Mouse (Mus musculus): ENCODE measurements around the gene Leng8.
"Not testable (repeated sequence)": the region's sequence is repeated elsewhere in the genome, so short reads cannot be mapped to it uniquely, and the experiment has no call there.

Gene Leng8

DNA sequence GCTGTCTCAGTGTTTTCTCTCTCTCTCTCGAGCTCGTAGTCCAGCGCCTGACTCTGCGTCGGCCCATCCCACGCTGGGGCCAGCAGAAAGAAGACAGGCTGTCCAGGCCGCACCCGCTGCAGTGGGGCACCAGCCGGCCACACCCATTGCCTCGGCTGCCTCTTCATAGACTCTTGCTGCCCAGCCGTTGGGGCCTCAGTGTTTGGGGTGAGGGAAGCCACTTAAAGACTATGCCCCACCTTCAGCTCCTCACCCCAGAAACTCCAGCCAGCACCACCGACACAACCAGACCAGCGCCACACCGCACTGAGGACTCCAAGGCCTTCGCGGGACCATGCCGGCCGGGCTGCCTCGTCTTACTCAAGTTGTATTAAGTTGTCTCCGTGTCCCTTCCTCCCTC lies 10.5 kb downstream of the Leng8 start:
- DNase-seq (ENCODE audit: low read depth) = no peak

DNA sequence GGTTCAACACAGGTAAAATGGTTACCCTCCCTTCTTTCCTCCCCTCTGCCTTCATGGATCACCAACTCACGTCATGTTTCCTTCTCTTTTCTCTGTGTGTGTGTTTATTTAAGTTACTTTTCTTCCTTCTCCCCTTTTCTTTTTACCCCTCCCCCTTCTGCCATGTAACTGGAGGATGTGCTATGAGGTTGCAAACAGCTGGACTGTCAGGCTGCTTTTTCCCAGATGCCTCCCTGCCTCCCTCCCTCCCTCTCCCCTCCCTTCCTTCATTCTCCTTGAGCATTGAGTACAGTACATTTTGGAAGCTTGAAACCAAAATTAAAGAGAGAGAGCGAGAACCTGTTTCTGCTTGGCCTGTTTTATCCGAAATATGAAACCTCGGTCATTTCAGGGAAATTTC lies 11.0 kb downstream of the Leng8 start:
- no peak for DNase-seq (ENCODE audit: low read depth)

DNA sequence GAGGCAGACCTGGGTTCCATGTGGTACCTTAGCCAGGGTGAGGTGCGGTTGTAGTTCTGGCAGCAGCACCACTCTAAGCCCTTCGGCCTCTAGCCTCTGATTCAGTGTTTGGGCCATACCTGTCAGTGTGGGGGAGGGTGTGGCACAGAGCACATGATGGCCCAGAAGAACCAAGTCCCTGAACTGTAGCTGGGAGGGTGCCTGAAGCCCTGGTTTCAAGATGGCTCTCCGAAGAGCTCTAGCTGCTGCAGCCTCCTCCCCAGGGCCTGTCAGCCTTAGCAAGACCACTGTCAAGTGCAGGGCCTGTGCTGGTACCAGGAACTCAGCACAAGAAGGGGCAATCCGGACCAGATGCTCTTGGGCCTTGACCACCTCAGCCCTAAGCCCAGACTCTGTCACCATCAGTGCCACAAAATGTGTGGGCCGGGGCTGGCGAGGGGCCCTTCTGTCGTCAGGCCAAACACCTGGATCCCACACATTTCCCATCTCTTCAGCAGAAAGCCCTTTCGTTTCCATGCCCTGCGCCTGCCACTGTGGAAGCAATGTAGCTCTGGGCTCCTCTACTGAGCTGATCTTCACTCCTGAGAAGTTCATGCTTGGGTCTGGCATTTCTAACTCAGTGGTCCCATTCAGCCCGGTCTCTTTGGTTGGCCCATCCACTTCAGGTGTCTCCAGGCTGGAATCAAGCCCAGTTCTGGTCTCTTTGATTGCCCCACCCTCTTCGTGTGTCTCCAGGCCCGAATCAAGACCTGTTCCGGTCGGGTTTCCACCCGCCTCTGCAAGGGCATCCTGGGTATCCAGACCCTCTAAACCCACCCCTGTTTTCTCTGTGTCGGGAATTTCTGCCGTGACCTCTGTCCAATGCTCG lies 11.7 kb downstream of the Leng8 start:
- DNase-seq (ENCODE audit: low read depth) = no peak

DNA sequence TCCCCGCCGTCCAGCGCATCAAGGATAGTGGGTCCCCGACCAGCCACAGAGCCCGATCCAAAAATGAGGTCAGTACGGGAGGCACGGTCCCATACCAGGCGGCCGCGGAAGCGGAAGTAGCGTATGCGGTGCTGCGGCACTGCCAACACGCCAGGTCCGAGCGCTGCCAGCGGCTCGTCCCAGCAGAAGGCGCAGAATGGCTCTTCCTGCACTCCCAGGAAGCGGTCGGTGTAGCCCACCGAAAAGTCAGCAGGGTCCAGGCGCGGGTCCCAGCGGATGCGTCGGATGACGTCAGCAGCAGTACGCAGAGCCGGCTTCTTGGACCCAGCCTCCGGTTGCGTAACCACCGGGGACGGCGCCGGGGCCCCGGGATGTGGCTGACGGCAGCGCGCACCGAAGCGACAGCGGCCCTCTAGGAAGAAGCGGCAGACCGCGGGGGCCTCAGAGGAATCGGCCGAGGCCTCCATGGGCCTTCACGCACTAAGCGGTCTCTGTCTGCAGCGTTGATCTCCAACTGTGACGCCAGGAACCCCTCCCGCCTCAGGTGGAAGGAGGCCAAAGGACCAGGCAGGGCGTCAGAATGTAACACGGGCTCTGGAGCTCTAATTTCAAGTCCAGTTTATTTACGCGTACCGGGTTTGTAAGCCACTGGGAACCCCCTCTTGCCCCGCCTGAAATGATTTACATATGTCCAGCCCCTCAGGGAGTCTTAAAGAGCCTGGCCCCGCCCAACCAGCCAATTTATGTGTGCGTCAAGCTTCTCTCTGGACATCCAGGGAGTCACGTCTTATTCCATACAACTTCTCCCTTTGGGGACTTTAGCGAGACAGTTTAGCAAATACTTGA lies 12.6 kb downstream of the Leng8 start:
- peak; percentile 85 for DNase-seq (ENCODE audit: low read depth)

DNA sequence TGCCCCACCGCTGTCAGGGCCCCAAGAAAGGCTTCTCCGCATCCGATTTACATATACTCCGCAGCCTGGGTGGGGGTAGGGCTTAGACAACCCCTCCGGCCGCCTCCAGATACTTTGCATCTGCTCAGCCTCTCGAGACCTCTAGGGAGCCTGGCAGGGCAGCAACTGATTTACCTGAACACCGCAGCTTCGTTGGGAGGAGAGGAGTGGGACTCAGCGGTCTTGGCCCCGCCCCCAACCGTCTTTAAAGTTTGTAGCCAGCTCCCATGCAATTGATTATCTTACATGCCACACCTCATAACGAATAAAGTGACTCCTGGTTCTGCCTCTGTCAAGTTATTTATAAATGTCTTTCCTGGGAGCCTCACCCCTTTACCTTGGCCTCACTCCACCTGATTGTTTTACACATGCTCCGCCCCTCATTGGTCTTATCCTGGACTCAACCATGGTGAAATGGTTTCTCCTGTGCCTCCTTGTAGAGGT lies 13.3 kb downstream of the Leng8 start, which contains the start of gene Leng9:
Leng9 (minus strand) TSS at position 316 of the 483 bp plus-strand sequence.
- peak; percentile 62 for DNase-seq (ENCODE audit: low read depth)

DNA sequence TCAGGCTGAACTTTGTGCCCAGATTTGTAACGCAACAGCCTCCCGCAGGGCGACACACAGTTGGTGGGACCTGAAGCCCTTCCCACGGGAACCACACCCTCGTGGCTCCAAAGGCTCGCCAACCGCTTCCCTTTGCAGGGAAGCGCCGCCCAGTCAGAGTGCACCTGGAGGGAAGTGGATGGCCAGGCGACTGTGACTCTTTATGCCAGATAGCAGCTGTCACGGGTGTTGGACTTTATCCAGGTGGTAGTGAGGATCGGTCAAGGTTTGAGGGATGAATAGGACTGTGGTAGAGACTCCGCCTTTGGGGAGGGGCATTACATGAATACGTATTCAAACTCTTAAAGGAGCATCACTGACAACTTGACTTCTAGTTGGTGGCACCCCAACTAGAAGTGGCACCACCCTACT lies 14.0 kb downstream of the Leng8 start:
- peak; percentile 46 for DNase-seq (ENCODE audit: low read depth)

DNA sequence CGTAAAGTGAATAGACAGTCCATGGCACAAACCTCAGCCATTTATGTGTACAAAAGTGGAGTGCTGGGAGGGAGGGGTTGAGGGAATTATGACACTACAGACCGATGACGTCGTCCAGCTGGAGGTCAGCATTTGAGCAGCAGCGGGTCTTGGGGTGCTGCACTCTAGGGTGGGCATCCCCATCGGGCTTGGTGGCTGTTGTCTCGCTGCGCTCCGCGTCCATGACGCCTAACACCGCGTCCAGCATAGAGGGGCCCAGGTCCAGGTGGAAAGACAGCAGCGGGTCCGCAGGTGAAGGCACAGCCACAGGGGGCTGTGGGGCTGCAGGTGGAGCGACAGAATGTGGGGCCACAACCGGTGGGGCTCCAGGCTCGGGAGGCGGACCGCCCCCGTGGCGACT lies 14.4 kb downstream of the Leng8 start:
- DNase-seq (ENCODE audit: low read depth) = no peak

DNA sequence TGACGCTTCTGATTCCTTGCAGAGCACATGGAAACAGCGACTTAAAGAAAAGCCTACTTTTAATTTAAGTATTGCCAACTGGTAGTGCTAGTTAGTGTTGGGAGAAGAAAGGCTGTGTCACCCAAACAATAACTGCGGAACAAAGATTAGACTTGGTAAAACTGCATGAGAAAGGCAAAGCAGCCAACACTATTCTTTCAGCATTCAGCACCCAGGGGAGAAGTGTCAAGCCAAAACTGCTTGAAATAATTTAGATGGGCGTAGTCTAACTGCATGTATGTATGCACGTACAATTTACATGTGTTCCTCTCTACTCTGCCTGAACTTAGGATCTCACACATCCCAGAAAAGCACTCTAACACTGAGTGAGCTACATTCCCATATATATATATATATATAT lies 17.5 kb downstream of the Leng8 start:
- DNase-seq (ENCODE audit: low read depth) = no peak

DNA sequence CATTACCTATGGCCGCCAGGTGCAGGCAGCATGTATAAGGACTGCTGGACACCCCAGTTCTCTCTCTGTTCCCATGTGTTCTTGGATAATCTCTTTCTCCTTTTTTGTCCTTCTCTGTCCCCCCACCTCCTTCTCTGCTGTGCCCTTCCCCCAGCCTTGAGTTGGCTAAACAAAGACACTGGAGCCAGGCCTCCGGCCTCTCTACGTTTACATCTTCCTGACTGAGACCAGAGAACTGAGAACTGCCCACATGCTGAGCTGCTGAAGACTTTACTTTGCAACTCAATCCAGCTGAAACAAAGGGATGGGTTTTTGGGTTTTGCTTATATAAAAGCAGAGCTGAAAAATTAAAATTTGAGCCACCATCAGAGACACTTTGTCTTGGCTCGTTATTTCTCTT lies 18.1 kb downstream of the Leng8 start:
- no peak for DNase-seq (ENCODE audit: low read depth)

DNA sequence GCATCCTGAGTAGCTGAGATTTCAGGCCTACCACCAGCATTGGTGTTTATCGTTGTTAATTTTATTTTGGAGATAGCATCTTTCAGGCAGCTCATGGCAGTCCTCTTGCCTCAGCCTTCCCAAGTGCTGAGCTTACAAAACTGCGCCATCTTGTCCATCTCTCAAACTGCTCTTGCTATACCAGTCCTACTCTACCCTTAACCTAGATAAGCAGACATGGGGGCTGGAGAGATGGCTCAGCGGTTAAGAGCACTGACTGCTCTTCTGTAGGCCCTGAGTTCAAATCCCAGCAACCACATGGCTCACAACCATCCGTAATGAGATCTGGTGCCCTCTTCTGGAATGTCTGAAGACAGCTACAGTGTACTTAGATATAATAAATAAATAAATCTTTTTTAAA lies 24.8 kb downstream of the Leng8 start:
- DNase-seq (ENCODE audit: low read depth) = not testable (repeated sequence)

DNA sequence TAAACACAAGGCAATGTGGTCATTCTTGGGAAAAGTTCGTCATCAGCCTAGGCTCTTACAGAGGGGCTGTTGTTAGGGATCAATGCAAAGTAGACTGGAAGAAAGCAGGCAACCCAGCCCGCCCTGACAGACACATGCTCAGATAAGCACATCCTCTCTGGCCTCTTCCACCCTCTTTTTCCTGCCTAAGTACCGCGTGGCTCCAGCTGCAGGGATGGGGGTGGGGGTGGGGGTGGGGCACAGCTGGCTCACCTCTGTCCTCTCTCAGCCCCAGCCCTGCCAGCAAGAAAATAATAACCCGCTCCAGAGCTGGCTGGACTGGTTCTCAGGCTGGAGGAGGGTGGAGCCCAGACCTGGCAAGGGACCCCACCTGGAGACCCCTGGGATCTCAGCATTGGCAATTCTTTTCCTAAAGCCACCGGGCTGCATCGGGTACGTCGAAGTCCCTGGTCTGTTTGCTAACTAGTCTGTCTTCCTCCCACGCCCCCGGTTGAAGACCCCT lies 26.8 kb downstream of the Leng8 start:
- DNase-seq (ENCODE audit: low read depth) = no peak

DNA sequence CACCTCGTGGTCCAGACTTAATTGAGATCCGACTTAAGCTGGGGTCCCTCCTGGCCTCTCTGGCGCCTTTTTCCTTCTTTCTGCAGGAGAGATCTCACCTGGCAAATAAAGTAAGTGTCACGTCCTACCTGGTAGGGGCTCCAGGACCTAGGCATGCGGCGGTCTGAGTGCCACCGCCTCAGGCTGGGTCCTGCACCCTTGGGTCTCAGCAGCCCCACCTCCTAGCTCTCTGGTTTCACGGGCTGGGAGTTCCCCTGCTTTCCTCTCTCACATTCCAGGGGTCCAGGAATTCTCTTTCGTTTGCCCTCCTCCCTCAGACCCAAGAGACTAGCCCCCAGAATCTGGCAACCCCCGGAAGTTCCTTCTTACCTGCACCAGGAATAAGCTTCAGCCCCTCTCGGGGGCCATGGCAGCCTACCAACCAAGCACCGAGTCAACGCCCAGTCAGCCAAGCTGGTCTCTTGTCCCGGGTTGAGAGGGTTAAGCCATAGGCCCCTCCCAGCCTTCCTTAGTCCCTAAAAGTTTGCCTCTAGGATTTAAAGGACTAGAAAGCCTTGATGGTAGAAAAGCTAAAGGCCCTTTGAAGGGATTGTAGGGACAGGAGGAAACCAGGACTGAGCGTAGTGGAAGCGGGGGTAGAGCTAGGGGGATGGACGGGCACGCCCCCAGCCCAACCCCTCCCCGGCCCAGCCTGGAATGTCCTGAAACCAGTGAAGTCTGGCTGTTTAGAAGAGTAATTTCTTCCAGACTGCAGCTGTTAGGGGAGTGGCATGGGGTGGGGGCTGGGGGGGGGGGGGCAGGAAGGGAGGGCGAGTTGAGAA lies 27.5 kb downstream of the Leng8 start, which contains the start of gene Cdc42ep5:
Cdc42ep5 (minus strand) TSS at position 771 of the 821 bp plus-strand sequence.
- DNase-seq (ENCODE audit: low read depth) = no peak

DNA sequence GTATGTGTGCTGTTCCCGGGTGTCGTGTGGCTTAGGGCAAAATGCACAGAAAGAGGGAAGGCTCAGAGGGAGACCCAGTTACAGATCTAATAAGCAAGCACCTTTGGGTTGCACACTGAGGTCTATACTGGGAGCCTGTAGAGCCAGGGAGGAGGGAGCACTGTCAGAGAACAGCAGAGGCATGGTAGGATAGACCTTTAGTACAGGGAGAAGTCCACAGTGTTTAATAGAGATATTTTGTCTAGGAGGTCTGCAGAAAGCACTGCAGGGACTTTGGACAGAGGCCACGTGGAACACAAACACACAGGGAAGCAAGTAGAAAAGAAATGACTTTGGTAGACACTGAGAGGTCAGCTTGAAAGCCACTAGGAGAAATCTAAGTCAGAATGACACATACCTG lies 28.4 kb downstream of the Leng8 start:
- no peak for DNase-seq (ENCODE audit: low read depth)

DNA sequence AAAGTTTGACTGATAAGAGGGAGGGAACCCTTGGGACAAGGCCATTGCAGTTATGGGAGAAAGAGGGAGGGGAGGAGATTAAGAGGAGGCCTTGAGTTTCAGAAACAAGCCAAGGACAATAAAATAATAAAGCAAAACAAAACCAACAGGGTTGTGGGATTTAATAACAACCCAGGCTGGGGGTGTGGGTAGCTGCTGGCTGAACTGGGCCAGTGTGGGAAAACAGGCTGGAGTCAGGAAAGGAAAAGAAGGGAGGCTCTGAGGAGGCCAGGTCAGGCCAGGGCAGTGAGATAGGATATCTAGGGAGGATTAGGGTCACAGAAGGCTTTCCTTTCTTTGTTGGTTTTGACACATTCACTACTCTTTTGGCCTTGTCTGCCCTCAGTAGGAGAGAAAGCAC lies 30.3 kb downstream of the Leng8 start:
- no peak for DNase-seq (ENCODE audit: low read depth)

DNA sequence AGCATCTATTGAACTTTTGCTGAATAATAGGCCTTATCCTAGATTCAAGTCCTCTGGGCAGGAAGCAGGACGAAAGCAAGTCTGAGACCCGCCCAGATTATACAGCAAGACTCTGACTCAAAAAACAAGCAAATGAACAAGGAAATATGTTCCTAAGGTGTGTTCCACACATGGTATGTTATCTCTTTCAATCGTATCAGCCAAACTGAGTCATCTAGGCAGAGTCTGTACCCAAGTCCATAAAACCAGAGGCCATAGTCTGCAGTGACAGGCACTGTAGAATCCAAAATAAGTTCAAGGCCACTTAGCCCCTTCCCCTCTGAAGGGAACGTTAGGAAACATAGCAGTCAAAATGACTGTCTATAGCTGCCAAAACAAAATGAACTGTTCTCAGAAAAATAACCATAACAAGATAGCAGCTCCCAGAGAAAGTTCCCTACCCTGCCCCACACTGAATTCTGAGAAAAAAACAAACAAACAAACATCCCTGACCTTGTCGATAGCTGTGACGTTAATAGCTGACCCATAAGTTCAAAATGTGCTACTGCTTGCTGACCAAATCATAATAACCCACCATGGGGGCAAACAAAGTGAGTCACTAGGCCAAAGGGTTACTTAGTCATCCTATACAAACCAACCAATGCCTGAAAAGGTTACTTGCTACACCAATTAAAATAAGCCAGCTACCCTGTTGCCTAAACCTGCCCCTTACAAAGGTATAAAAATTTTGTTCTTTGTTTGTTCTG lies 33.5 kb downstream of the Leng8 start:
- DNase-seq (ENCODE audit: low read depth) = no peak

DNA sequence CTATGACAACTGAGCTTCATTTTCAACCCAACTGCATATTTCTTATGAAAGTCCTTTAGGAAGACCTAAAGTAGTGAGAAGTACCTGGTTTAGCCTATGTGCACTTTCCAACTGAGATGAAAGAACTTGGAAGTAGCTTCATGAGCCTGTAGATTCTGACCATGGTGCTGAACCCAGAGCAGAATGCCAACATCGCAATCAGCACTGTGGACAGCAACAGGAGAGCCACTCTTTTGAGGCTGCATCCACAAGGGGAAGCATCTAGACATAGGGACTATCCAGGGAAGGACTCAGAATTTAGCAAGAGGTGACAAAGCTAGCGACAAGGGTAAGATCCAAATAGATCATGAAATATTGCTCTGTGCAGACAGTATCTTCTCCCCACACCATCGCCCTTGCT lies 41.6 kb downstream of the Leng8 start:
- DNase-seq (ENCODE audit: low read depth) = peak; percentile 34

Data from c-Kit-positive CD71-positive TER-119-negative erythroid progenitor cells, embryonic 14.5 days (primary cell).